In genomic region chr13:10062681-10063080, GRCm38 (mm10) we compare ENCODE assay signal across 17 mouse cellular contexts.
DNase-seq lines count a peak whose midpoint lies in the region; TF ChIP-seq lines count a peak whose summit lies in the region.
"Had no signal": no experiment of that assay in that cellular context is flagged by ENCODE, and none has a peak within 500 bp of the region (broad histone marks: within the 10 kb centered on the region; RNA-seq: fewer than 3 reads in every experiment).

No protein-coding gene starts in this region.

- TF ChIP-seq CTCF in lung, adult 2 months (IDR thresholded peaks at IDR 0.05; ENCODE audit: insufficient read depth, low read length), result no peak

- H3K9me3 ChIP-seq in heart, embryonic 10.5 days, result no peaks in the 10 kb centered on the region
- H3K9me3 ChIP-seq: forebrain, embryonic 15.5 days; heart, embryonic 12.5 days; megakaryocyte, embryonic 14.5 days; neural tube, embryonic 12.5 days had no signal

- peaks cover 10% of the 10 kb centered on the region for H3K4me1 ChIP-seq in lung, adult 2 months (ENCODE audit: control insufficient read depth, insufficient read depth, low read length)
- H3K4me1 ChIP-seq in heart, embryonic 10.5 days, result no peaks in the 10 kb centered on the region
- H3K4me1 ChIP-seq: forebrain, embryonic 15.5 days; heart, embryonic 12.5 days; neural tube, embryonic 12.5 days had no signal

- DNase-seq in cerebellum, postnatal 14 days, result peak; percentile 74 to 79
- no peak for DNase-seq in cerebellum, adult 18-20 months
- peak; percentile 22 for DNase-seq in lung, postnatal 10 days
- no peak for DNase-seq in lung, adult 2 months
- peak; percentile 22 for DNase-seq in adrenal gland, postnatal 25 days
- DNase-seq in kidney, postnatal 14 days, result peak; percentile 45
- DNase-seq in right cerebral cortex, postnatal 36 days (ENCODE audit: low spot score in 2 of 2), result no peak
- no peak for DNase-seq in heart, embryonic 10.5 days (ENCODE audit: low spot score)
- DNase-seq: cerebellum, adult 11-12 months; gastrocnemius, postnatal 25 days; heart, postnatal 4 days; liver; right cerebral cortex, postnatal 4 days had no signal

- TF ChIP-seq POLR2A in lung, adult 2 months (IDR thresholded peaks at IDR 0.05; ENCODE audit: borderline replicate concordance, extremely low read depth, low read depth, low read length), result no peak

- WGBS in lung, adult 2 months, result 45% methylated on average over 5 of the region's 5 CpGs
- 84% methylated on average over 5 of the region's 5 CpGs for WGBS in heart, embryonic 10.5 days

- H3K27me3 ChIP-seq in heart, embryonic 10.5 days (ENCODE audit: insufficient read depth, poor library complexity, severe bottlenecking), result no peaks in the 10 kb centered on the region
- H3K27me3 ChIP-seq: forebrain, embryonic 15.5 days; heart, embryonic 12.5 days; megakaryocyte, embryonic 14.5 days; neural tube, embryonic 12.5 days had no signal

- no peak overlapping the region for H3K27ac ChIP-seq in heart, embryonic 10.5 days
- H3K27ac ChIP-seq: forebrain, embryonic 15.5 days; neural tube, embryonic 12.5 days had no signal

- no peaks in the 10 kb centered on the region for H3K36me3 ChIP-seq in heart, embryonic 10.5 days
- H3K36me3 ChIP-seq: forebrain, embryonic 15.5 days; heart, embryonic 12.5 days; neural tube, embryonic 12.5 days had no signal

- no peak overlapping the region for H3K4me3 ChIP-seq in lung, adult 2 months (replicated peaks; ENCODE audit: extremely low read depth, low read depth, low read length)
- H3K4me3 ChIP-seq in heart, embryonic 10.5 days, result no peak overlapping the region
- H3K4me3 ChIP-seq: forebrain, embryonic 15.5 days; heart, embryonic 12.5 days; megakaryocyte, embryonic 14.5 days; neural tube, embryonic 12.5 days had no signal

Comparison
In these comparisons a context has a peak if more than half of its experiments do, and no peak if none do; other contexts are left out.
1. DNase-seq: peak in cerebellum, postnatal 14 days (2 of 2), lung, postnatal 10 days (single experiment), adrenal gland, postnatal 25 days (single experiment) and kidney, postnatal 14 days (single experiment); none in cerebellum, adult 18-20 months (0 of 2), lung, adult 2 months (single experiment), right cerebral cortex, postnatal 36 days (0 of 2) and heart, embryonic 10.5 days (single experiment).